Mouse (Mus musculus) lung, embryonic 15.5 days (tissue): ENCODE measurements around the gene Doc2a. TPM values are rescaled to one million over a fixed set of nuclear protein-coding genes. Genes with fewer than 3 reads are reported as not detected.
A peak's percentile ranks its signal among the peaks of the same experiment; 100 is the strongest.

Experiments
- ATAC-seq: fragments of 200-750 bp; cut with Nextera tagmentation; 2 replicates; pipeline ENCODE4 v1.8.0; 2017; ENCODE audit warnings: moderate number of reproducible peaks, borderline replicate concordance; ENCODE audit not compliant: low FRiP score, low TSS enrichment; ENCODE audit errors: extremely low read depth
- H3K27ac ChIP-seq: fragments of 300-500 bp; sonication (generic); 2 replicates; pipeline ENCODE4 v1.5.1; 2015; ENCODE audit warnings: moderate library complexity, mild to moderate bottlenecking, inconsistent platforms
- H3K27me3 ChIP-seq: fragments of 300-500 bp; sonication (generic); 2 replicates; pipeline ENCODE4 v1.6.1; 2015; ENCODE audit warnings: inconsistent platforms
- H3K36me3 ChIP-seq: fragments of 300-500 bp; sonication (generic); 2 replicates; pipeline ENCODE4 v1.6.1; 2015; ENCODE audit warnings: inconsistent platforms
- H3K4me1 ChIP-seq: fragments of 300-500 bp; sonication (generic); 2 replicates; pipeline ENCODE4 v1.6.1; 2015; ENCODE audit warnings: inconsistent platforms
- H3K4me2 ChIP-seq: fragments of 300-500 bp; sonication (generic); 2 replicates; pipeline ENCODE4 v1.6.1; 2015; ENCODE audit warnings: inconsistent platforms, mild to moderate bottlenecking, moderate library complexity
- H3K4me3 ChIP-seq: fragments of 300-500 bp; sonication (generic); 2 replicates; pipeline ENCODE4 v1.5.1; 2015; ENCODE audit warnings: mild to moderate bottlenecking, inconsistent platforms
- H3K9ac ChIP-seq: fragments of 300-500 bp; sonication (generic); 2 replicates; pipeline ENCODE4 v1.6.1; 2015; ENCODE audit warnings: inconsistent platforms
- H3K9me3 ChIP-seq: fragments of 300-500 bp; sonication (generic); 2 replicates; pipeline ENCODE4 v1.6.1; 2016; ENCODE audit warnings: inconsistent platforms
- WGBS: fragments of 180-500 bp; shearing (Covaris S2); methylation state at CpG from one replicate; pipeline ENCODE4 v1.1.7; 2015; 5-methylcytosine and 5-hydroxymethylcytosine counted together
- polyA plus RNA-seq: library from polyadenylated mRNA; unstranded; fragments of >200 nt; fragmentation: Nextera tagmentation; extraction: Ambion mirVana; gene quantifications from 2 replicates; pipeline ENCODE4 v1.2.1, GENCODE M21; 2015

Gene Doc2a
- polyA plus RNA-seq, 1 experiment from 2014 or later: 0.81 TPM

GRCm38 (mm10) chr7:126855641-126856040 lies 8.4 kb downstream of the Doc2a start:
- H3K9ac ChIP-seq: no peak overlapping the region
- WGBS: 77% methylated on average over 3 of the region's 3 CpGs
- no peak overlapping the region for H3K27ac ChIP-seq
- peaks cover 1% of the 10 kb centered on the region for H3K4me1 ChIP-seq
- H3K4me2 ChIP-seq: no peak overlapping the region
- no peak for ATAC-seq
- H3K4me3 ChIP-seq: no peak overlapping the region
- no peaks in the 10 kb centered on the region for H3K9me3 ChIP-seq
- no peaks in the 10 kb centered on the region for H3K27me3 ChIP-seq
- peaks cover 46% of the 10 kb centered on the region for H3K36me3 ChIP-seq

GRCm38 (mm10) chr7:126856741-126857420 lies 9.7 kb downstream of the Doc2a start:
- Histone ChIP-seq H3K4me3 (no peak overlapping the region), H3K27ac (peak overlapping the region; percentile 20), H3K36me3 (peaks cover 44% of the 10 kb centered on the region), H3K27me3 (no peaks in the 10 kb centered on the region), H3K9me3 (no peaks in the 10 kb centered on the region), H3K4me2 (no peak overlapping the region), H3K9ac (no peak overlapping the region), H3K4me1 (peaks cover 6% of the 10 kb centered on the region)
- ATAC-seq: peak; percentile 19; the same call in 1 of the 2 replicates
- WGBS: 58% methylated on average over 9 of the region's 9 CpGs

GRCm38 (mm10) chr7:126860987-126861386 lies 13.8 kb downstream of the Doc2a start:
- H3K9ac ChIP-seq: peak overlapping the region; percentile 61
- H3K27me3 ChIP-seq: no peaks in the 10 kb centered on the region
- 51% methylated on average over 5 of the region's 5 CpGs for WGBS
- ATAC-seq: 0 out of 2 replicates have a peak, but pooled peaks have one; percentile 1
- H3K4me3 ChIP-seq: peak overlapping the region; percentile 58
- peak overlapping the region; percentile 74 for H3K4me2 ChIP-seq
- peaks cover 28% of the 10 kb centered on the region for H3K4me1 ChIP-seq
- H3K27ac ChIP-seq: no peak overlapping the region
- H3K9me3 ChIP-seq: no peaks in the 10 kb centered on the region
- H3K36me3 ChIP-seq: peaks cover 38% of the 10 kb centered on the region

- peak within 1 kb of the TSS; percentile 74 for H3K4me2 ChIP-seq
- H3K4me3 ChIP-seq: peak within 1 kb of the TSS; percentile 58
- WGBS: 2% methylated on average over 42 of the region's 42 CpGs
- H3K9me3 ChIP-seq: no peaks in the 10 kb centered on the region
- peaks cover 28% of the 10 kb centered on the region for H3K4me1 ChIP-seq
- peaks cover 39% of the 10 kb centered on the region for H3K36me3 ChIP-seq
- H3K27ac ChIP-seq: peak within 1 kb of the TSS; percentile 79
- peak; percentile 93 for ATAC-seq
- no peaks in the 10 kb centered on the region for H3K27me3 ChIP-seq
- peak within 1 kb of the TSS; percentile 61 for H3K9ac ChIP-seq
These were observed 14.4 kb downstream of the Doc2a start, which contains the start of gene Hirip3 for GRCm38 (mm10) chr7:126861429-126862130. Hirip3 (plus strand) TSS chr7:126861972.

- Histone ChIP-seq H3K9me3 (no peaks in the 10 kb centered on the region), H3K27me3 (no peaks in the 10 kb centered on the region), H3K4me3 (peak within 1 kb of the TSS; percentile 58), H3K27ac (peak within 1 kb of the TSS; percentile 79), H3K36me3 (peaks cover 43% of the 10 kb centered on the region), H3K4me2 (peak within 1 kb of the TSS; percentile 74), H3K4me1 (peaks cover 28% of the 10 kb centered on the region), H3K9ac (peak within 1 kb of the TSS; percentile 61)
- WGBS: 0% methylated on average over 41 of the region's 41 CpGs
- peak; percentile 70; the same call in 1 of the 2 replicates for ATAC-seq
These were observed 15.1 kb downstream of the Doc2a start, which contains the start of gene Ino80e for GRCm38 (mm10) chr7:126862147-126862784. Ino80e (minus strand) TSS chr7:126862377.

- H3K9me3 ChIP-seq: no peaks in the 10 kb centered on the region
- H3K9ac ChIP-seq: peak overlapping the region; percentile 61
- H3K4me3 ChIP-seq: peak overlapping the region; percentile 58
- no peak for ATAC-seq
- H3K27me3 ChIP-seq: no peaks in the 10 kb centered on the region
- H3K36me3 ChIP-seq: peaks cover 53% of the 10 kb centered on the region
- H3K27ac ChIP-seq: peak overlapping the region; percentile 79
- peak overlapping the region; percentile 74 for H3K4me2 ChIP-seq
- 64% methylated on average over 6 of the region's 6 CpGs for WGBS
- H3K4me1 ChIP-seq: peaks cover 28% of the 10 kb centered on the region
These were observed 16.6 kb downstream of the Doc2a start for GRCm38 (mm10) chr7:126863791-126864190.

GRCm38 (mm10) chr7:126867534-126867933 lies 20.3 kb downstream of the Doc2a start:
- no peak overlapping the region for H3K4me3 ChIP-seq
- H3K4me2 ChIP-seq: no peak overlapping the region
- ATAC-seq: no peak
- no peak overlapping the region; the same call in 1 of the 2 replicates for H3K27ac ChIP-seq
- 61% methylated on average over 2 of the region's 2 CpGs for WGBS
- H3K9ac ChIP-seq: no peak overlapping the region
- no peaks in the 10 kb centered on the region for H3K9me3 ChIP-seq
- peaks cover 81% of the 10 kb centered on the region for H3K36me3 ChIP-seq
- H3K27me3 ChIP-seq: no peaks in the 10 kb centered on the region
- peaks cover 22% of the 10 kb centered on the region for H3K4me1 ChIP-seq

- no peak overlapping the region for H3K4me3 ChIP-seq
- H3K9ac ChIP-seq: no peak overlapping the region
- peaks cover 85% of the 10 kb centered on the region for H3K36me3 ChIP-seq
- H3K27ac ChIP-seq: peak overlapping the region; percentile 8
- no peaks in the 10 kb centered on the region for H3K9me3 ChIP-seq
- 66% methylated on average over 12 of the region's 12 CpGs for WGBS
- H3K4me2 ChIP-seq: no peak overlapping the region
- ATAC-seq: no peak
- H3K4me1 ChIP-seq: peaks cover 17% of the 10 kb centered on the region
- H3K27me3 ChIP-seq: no peaks in the 10 kb centered on the region
These were observed 20.8 kb downstream of the Doc2a start for GRCm38 (mm10) chr7:126868003-126868402.

- no peak overlapping the region for H3K4me2 ChIP-seq
- H3K9me3 ChIP-seq: no peaks in the 10 kb centered on the region
- no peak overlapping the region for H3K27ac ChIP-seq
- no peaks in the 10 kb centered on the region for H3K27me3 ChIP-seq
- no peak overlapping the region for H3K9ac ChIP-seq
- H3K36me3 ChIP-seq: peaks cover 92% of the 10 kb centered on the region
- no peak overlapping the region for H3K4me3 ChIP-seq
- H3K4me1 ChIP-seq: no peaks in the 10 kb centered on the region
- ATAC-seq: no peak
- WGBS: 86% methylated on average over 23 of the region's 23 CpGs
These were observed 22.7 kb downstream of the Doc2a start for GRCm38 (mm10) chr7:126869780-126870519.

- Histone ChIP-seq H3K4me2 (no peak overlapping the region), H3K36me3 (peaks cover 92% of the 10 kb centered on the region), H3K27me3 (no peaks in the 10 kb centered on the region), H3K4me3 (no peak overlapping the region), H3K4me1 (no peaks in the 10 kb centered on the region), H3K27ac (no peak overlapping the region), H3K9me3 (no peaks in the 10 kb centered on the region), H3K9ac (no peak overlapping the region)
- ATAC-seq: no peak
- 94% methylated on average over 2 of the region's 2 CpGs for WGBS
These were observed 23.3 kb downstream of the Doc2a start for GRCm38 (mm10) chr7:126870520-126870891.

GRCm38 (mm10) chr7:126877239-126877638 lies 30.0 kb downstream of the Doc2a start:
- H3K36me3 ChIP-seq: peaks cover 81% of the 10 kb centered on the region
- ATAC-seq: no peak
- no peaks in the 10 kb centered on the region for H3K9me3 ChIP-seq
- WGBS: 100% methylated on average over 1 of the region's 1 CpGs
- no peak overlapping the region for H3K4me2 ChIP-seq
- no peaks in the 10 kb centered on the region for H3K27me3 ChIP-seq
- no peak overlapping the region for H3K9ac ChIP-seq
- no peak overlapping the region for H3K4me3 ChIP-seq
- no peak overlapping the region for H3K27ac ChIP-seq
- H3K4me1 ChIP-seq: peaks cover 14% of the 10 kb centered on the region
